Mouse (Mus musculus) cerebellum, adult 9-10 months (tissue): ENCODE data around the gene Herc1.
"Not testable (repeated sequence)": the region's sequence is repeated elsewhere in the genome, so short reads cannot be mapped to it uniquely, and the experiment has no call there.

Experiments
- DNase-seq: peaks from one replicate; pipeline ENCODE4 v3.0.0; 2022

Gene Herc1

GRCm38 (mm10) chr9:66349144-66349859, 948 bp upstream of the Herc1 start:
- DNase-seq: no peak

- peak; percentile 50 for DNase-seq
These were observed 659 bp downstream of the Herc1 start for GRCm38 (mm10) chr9:66350788-66351430.

GRCm38 (mm10) chr9:66352704-66353103, 2.5 kb downstream of the Herc1 start:
- no peak for DNase-seq

- no peak for DNase-seq
These were observed 8.9 kb downstream of the Herc1 start for GRCm38 (mm10) chr9:66359135-66359534.

GRCm38 (mm10) chr9:66360143-66360690, 10.0 kb downstream of the Herc1 start:
- no peak for DNase-seq

GRCm38 (mm10) chr9:66368890-66369433, 18.7 kb downstream of the Herc1 start:
- DNase-seq: no peak

- no peak for DNase-seq
These were observed 20.1 kb downstream of the Herc1 start for GRCm38 (mm10) chr9:66370334-66370733.

- no peak for DNase-seq
These were observed 20.6 kb downstream of the Herc1 start for GRCm38 (mm10) chr9:66370847-66371246.

- DNase-seq: no peak
These were observed 23.2 kb downstream of the Herc1 start for GRCm38 (mm10) chr9:66373432-66373831.

GRCm38 (mm10) chr9:66374495-66375478, 24.5 kb downstream of the Herc1 start:
- DNase-seq: no peak

- DNase-seq: no peak
These were observed 33.2 kb downstream of the Herc1 start for GRCm38 (mm10) chr9:66383417-66383816.

- DNase-seq: not testable (repeated sequence)
These were observed 40.1 kb downstream of the Herc1 start for GRCm38 (mm10) chr9:66390338-66390737.

GRCm38 (mm10) chr9:66393304-66393703, 43.1 kb downstream of the Herc1 start:
- no peak for DNase-seq

- no peak for DNase-seq
These were observed 73.2 kb downstream of the Herc1 start for GRCm38 (mm10) chr9:66423492-66423891.

GRCm38 (mm10) chr9:66440007-66440406, 89.8 kb downstream of the Herc1 start:
- no peak for DNase-seq

GRCm38 (mm10) chr9:66448253-66448652, 98.0 kb downstream of the Herc1 start:
- DNase-seq: peak; percentile 13

- DNase-seq: peak; percentile 55
These were observed 114.8 kb downstream of the Herc1 start for GRCm38 (mm10) chr9:66465087-66465486.

GRCm38 (mm10) chr9:66477785-66478184, 127.5 kb downstream of the Herc1 start:
- no peak for DNase-seq

GRCm38 (mm10) chr9:66483429-66483828, 133.2 kb downstream of the Herc1 start:
- DNase-seq: no peak

- DNase-seq: no peak
These were observed 138.5 kb downstream of the Herc1 start for GRCm38 (mm10) chr9:66488786-66489185.

- DNase-seq: no peak
These were observed 142.1 kb downstream of the Herc1 start for GRCm38 (mm10) chr9:66492361-66492760.

GRCm38 (mm10) chr9:66493992-66494391, 143.7 kb downstream of the Herc1 start:
- DNase-seq: no peak

GRCm38 (mm10) chr9:66501248-66501647, 151.0 kb downstream of the Herc1 start:
- DNase-seq: no peak
